Mouse (Mus musculus) intestine, postnatal 0 days (tissue): ENCODE measurements at regions not wholly inside any gene's neighbourhood (a gene's known extent, or its start where the extent isn't known, plus 50 kb on each side); places are given as distances from the start of the nearest gene placed in this dataset.

ENCODE experiments used
- ATAC-seq: fragments of 200-750 bp; cut with Nextera tagmentation; 2 replicates; pipeline ENCODE4 v1.8.0; 2017; ENCODE audit warnings: mild to moderate bottlenecking, moderate TSS enrichment, moderate library complexity
- H3K27ac ChIP-seq: fragments of 300-500 bp; sonication (generic); 2 replicates; pipeline ENCODE4 v1.5.1; 2014; ENCODE audit warnings: mild to moderate bottlenecking, low read depth, low read length, moderate library complexity
- H3K27me3 ChIP-seq: fragments of 300-500 bp; sonication (generic); replicated peaks from 2 replicates; pipeline ENCODE4 v1.6.1; 2014; ENCODE audit warnings: low read length, mixed read lengths; ENCODE audit not compliant: control insufficient read depth, insufficient read depth
- H3K36me3 ChIP-seq: fragments of 300-500 bp; sonication (generic); 2 replicates; pipeline ENCODE4 v1.6.1; 2014; ENCODE audit warnings: mild to moderate bottlenecking, moderate library complexity; ENCODE audit not compliant: control insufficient read depth, insufficient read depth
- H3K4me1 ChIP-seq: fragments of 300-500 bp; sonication (generic); replicated peaks from 2 replicates; pipeline ENCODE4 v1.6.1; 2014; ENCODE audit warnings: antibody characterized with exemption, low read length, mixed read lengths; ENCODE audit not compliant: control insufficient read depth, insufficient read depth
- H3K4me2 ChIP-seq: fragments of 300-500 bp; sonication (generic); replicated peaks from 2 replicates; pipeline ENCODE4 v1.6.1; 2014; ENCODE audit warnings: low read depth, mild to moderate bottlenecking, moderate library complexity
- H3K4me3 ChIP-seq: fragments of 300-500 bp; sonication (generic); 2 replicates; pipeline ENCODE4 v1.5.1; 2014; ENCODE audit warnings: low read depth, low read length
- H3K9ac ChIP-seq: fragments of 300-500 bp; sonication (generic); 2 replicates; pipeline ENCODE4 v1.6.1; 2014; ENCODE audit warnings: mild to moderate bottlenecking, low read depth, low read length
- H3K9me3 ChIP-seq: fragments of 300-500 bp; sonication (generic); 2 replicates; pipeline ENCODE4 v1.6.1; 2016; ENCODE audit warnings: mixed run types; ENCODE audit not compliant: control insufficient read depth
- CTCF ChIP-seq: sonication (generic); IDR thresholded peaks from 2 replicates; pipeline ENCODE4 v1.5.1; 2016; ENCODE audit warnings: low read depth, mild to moderate bottlenecking, control low read depth, antibody characterized with exemption, moderate library complexity
- WGBS: fragments of 180-500 bp; shearing (Covaris S2); extraction: QIAGEN DNeasy Blood & Tissue Kit; methylation state at CpG from one replicate; pipeline ENCODE4 v1.1.7; 2014; 5-methylcytosine and 5-hydroxymethylcytosine counted together

DNA sequence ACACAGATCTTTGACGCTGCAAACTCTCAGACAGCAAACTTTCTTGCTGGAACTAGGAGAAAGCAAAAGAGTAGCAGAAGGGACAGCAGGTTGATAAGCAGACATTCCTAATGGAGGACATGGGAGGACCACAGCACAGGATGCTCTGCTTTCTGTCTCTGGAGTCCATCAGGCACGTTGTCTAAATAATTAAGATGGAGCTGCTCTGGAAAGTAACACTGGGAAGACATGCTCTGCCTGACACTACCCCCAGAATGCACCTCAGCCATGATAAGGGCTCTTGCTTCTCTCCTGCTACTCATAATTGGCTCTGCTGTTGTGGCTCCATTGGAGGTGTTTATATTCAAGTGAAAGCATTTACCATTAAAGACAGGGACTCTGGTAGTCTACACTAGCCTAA, 356.0 kb upstream of the Nrp1 start:
- 41% methylated on average over 2 of the region's 2 CpGs for WGBS
- no peak overlapping the region for H3K4me2 ChIP-seq

GRCm38 (mm10) chr8:128002806-128003205, 355.6 kb upstream of the Nrp1 start:
- Histone ChIP-seq H3K4me3 (no peak overlapping the region), H3K4me2 (no peak overlapping the region), H3K27me3 (no peaks in the 10 kb centered on the region), H3K27ac (no peak overlapping the region), H3K4me1 (no peaks in the 10 kb centered on the region), H3K36me3 (no peaks in the 10 kb centered on the region), H3K9me3 (no peaks in the 10 kb centered on the region), H3K9ac (no peak overlapping the region)
- 90% methylated on average over 1 of the region's 1 CpGs for WGBS
- ATAC-seq: no peak
- no peak for TF ChIP-seq CTCF

More for the DNA sequence above, 356.0 kb upstream of the Nrp1 start:
- Histone ChIP-seq H3K36me3 (no peaks in the 10 kb centered on the region), H3K9ac (no peak overlapping the region), H3K27ac (no peak overlapping the region), H3K4me1 (no peaks in the 10 kb centered on the region), H3K4me3 (no peak overlapping the region), H3K27me3 (no peaks in the 10 kb centered on the region), H3K9me3 (no peaks in the 10 kb centered on the region)
- no peak for TF ChIP-seq CTCF
- no peak for ATAC-seq

GRCm38 (mm10) chr8:128003385-128003784, 355.0 kb upstream of the Nrp1 start:
- H3K4me1 ChIP-seq: no peaks in the 10 kb centered on the region
- H3K9me3 ChIP-seq: no peaks in the 10 kb centered on the region
- TF ChIP-seq CTCF: no peak
- H3K27ac ChIP-seq: no peak overlapping the region
- WGBS: 70% methylated on average over 1 of the region's 1 CpGs
- no peaks in the 10 kb centered on the region for H3K27me3 ChIP-seq
- no peak overlapping the region for H3K4me3 ChIP-seq
- ATAC-seq: no peak
- H3K9ac ChIP-seq: no peak overlapping the region
- no peak overlapping the region for H3K4me2 ChIP-seq
- H3K36me3 ChIP-seq: no peaks in the 10 kb centered on the region

DNA sequence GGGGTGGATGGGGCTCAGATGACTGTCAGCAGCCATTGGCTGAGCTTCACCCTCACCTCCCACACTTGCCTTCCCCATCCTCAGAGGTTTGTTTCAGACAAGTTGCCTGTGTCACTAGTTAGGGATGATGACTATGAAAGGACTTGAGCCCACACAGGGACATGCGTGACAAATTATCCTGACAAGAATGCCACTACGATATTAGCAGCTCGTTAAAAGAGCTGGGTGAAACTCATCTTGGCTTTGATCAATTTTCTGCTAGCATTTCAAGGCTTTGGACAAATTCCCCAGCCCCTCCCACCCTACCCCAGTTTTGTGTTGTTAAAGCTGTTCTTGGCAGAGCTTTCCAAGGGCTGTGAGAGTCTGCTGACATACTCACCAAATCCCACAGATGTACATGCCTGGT, 354.5 kb upstream of the Nrp1 start:
- no peak for ATAC-seq
- H3K36me3 ChIP-seq: no peaks in the 10 kb centered on the region
- no peaks in the 10 kb centered on the region for H3K27me3 ChIP-seq
- H3K4me3 ChIP-seq: no peak overlapping the region
- WGBS: 80% methylated on average over 3 of the region's 3 CpGs
- H3K9me3 ChIP-seq: no peaks in the 10 kb centered on the region
- H3K4me1 ChIP-seq: no peaks in the 10 kb centered on the region
- no peak for TF ChIP-seq CTCF
- no peak overlapping the region for H3K27ac ChIP-seq
- no peak overlapping the region for H3K9ac ChIP-seq
- no peak overlapping the region for H3K4me2 ChIP-seq

DNA sequence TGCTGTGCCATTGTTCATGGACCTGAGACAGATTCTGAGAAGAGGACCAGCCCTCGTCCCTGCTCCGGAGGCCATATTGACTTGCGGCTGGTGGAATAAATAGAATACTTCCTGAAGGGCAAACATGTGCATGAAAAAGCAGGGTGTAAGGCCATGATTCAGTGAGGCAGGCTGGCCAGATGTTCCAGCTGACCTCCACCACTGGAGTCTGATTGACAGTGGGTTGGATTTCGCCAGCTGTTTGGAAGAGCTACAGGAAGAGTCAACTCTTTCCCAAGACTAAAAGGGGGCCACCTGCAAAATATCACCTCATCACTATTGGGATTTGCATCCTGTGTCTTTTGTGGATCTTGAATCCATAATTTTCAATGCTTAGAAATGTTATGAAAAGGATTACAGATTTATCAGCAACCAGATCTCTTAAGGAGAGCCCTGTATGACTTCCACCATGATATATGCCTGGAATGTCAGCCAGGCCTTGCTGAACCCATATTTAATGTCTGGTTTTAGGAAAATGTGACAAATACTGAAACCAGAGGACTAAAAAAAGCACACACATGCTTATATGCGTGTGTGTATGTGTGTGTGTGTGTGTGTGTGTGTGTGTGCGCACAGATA, 348.9 kb upstream of the Nrp1 start:
- no peak for ATAC-seq
- H3K4me1 ChIP-seq: no peaks in the 10 kb centered on the region
- H3K27ac ChIP-seq: no peak overlapping the region
- H3K9ac ChIP-seq: no peak overlapping the region
- no peak overlapping the region for H3K4me2 ChIP-seq
- H3K36me3 ChIP-seq: no peaks in the 10 kb centered on the region
- no peaks in the 10 kb centered on the region for H3K27me3 ChIP-seq
- WGBS: 79% methylated on average over 6 of the region's 6 CpGs
- no peak overlapping the region for H3K4me3 ChIP-seq
- no peaks in the 10 kb centered on the region for H3K9me3 ChIP-seq
- no peak for TF ChIP-seq CTCF

DNA sequence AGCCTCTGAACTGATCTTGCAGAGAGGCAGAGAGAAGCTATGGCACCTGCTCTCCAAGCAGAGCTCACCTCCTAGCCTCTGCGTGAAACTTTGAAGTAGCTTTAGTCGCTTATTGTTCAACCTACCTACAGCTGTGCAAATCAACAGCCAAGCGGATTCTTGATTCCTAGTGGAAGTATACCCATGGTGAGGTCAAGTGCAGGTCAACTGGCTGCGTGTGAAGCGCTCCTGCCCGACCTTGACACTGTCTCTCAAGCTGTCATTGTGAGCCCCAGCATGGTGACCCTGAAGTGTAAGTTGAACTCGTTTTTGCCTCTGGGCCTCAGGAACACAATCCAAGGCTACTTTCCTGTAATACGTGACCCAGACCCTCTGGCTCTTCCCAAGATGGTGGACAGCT, 341.2 kb upstream of the Nrp1 start:
- WGBS: 59% methylated on average over 8 of the region's 8 CpGs
- no peak overlapping the region for H3K27ac ChIP-seq
- H3K27me3 ChIP-seq: no peaks in the 10 kb centered on the region
- no peak overlapping the region for H3K4me2 ChIP-seq
- no peak overlapping the region for H3K9ac ChIP-seq
- ATAC-seq: no peak
- H3K36me3 ChIP-seq: no peaks in the 10 kb centered on the region
- H3K9me3 ChIP-seq: no peaks in the 10 kb centered on the region
- no peak overlapping the region for H3K4me3 ChIP-seq
- TF ChIP-seq CTCF: no peak
- no peaks in the 10 kb centered on the region for H3K4me1 ChIP-seq

GRCm38 (mm10) chr8:128023661-128024060, 334.7 kb upstream of the Nrp1 start:
- TF ChIP-seq CTCF: no peak
- H3K27ac ChIP-seq: no peak overlapping the region
- WGBS: 56% methylated on average over 2 of the region's 2 CpGs

More at GRCm38 (mm10) chr8:128023661-128024060, 334.7 kb upstream of the Nrp1 start:
- Histone ChIP-seq H3K4me1 (no peaks in the 10 kb centered on the region), H3K4me3 (no peak overlapping the region), H3K27me3 (no peaks in the 10 kb centered on the region), H3K36me3 (no peaks in the 10 kb centered on the region), H3K4me2 (no peak overlapping the region), H3K9ac (no peak overlapping the region), H3K9me3 (no peaks in the 10 kb centered on the region)
- no peak for ATAC-seq
